Mouse (Mus musculus): ENCODE measurements at regions not wholly inside any gene's neighbourhood (a gene's known extent, or its start where the extent isn't known, plus 50 kb on each side); places are given as distances from the start of the nearest gene placed in this dataset.

GRCm38 (mm10) chr8:89415287-89415686 lies 371.3 kb upstream of the Sall1 start:
- no peaks in the 10 kb centered on the region for H3K36me3 ChIP-seq (ENCODE audit: control insufficient read depth, insufficient read depth, low read length)
- no peak overlapping the region for H3K9ac ChIP-seq (ENCODE audit: low read length)
- H3K27me3 ChIP-seq (ENCODE audit: control insufficient read depth, insufficient read depth, low read length): no peaks in the 10 kb centered on the region
- no peak overlapping the region for H3K4me3 ChIP-seq (ENCODE audit: low read depth, low read length)
- no peak for DNase-seq (ENCODE audit: low spot score)
- no peak overlapping the region for H3K4me2 ChIP-seq (ENCODE audit: low read depth, severe bottlenecking)
- no peak for ATAC-seq (ENCODE audit: insufficient number of reproducible peaks, low FRiP score, low TSS enrichment, low read depth)
- peaks cover 8% of the 10 kb centered on the region; the same call in 1 of the 2 replicates for H3K4me1 ChIP-seq (ENCODE audit: control insufficient read depth, insufficient read depth, low read length)
- WGBS: 84% methylated on average over 2 of the region's 2 CpGs
- H3K27ac ChIP-seq (replicated peaks; ENCODE audit: low read depth, low read length): no peak overlapping the region
- H3K9me3 ChIP-seq (ENCODE audit: control insufficient read depth, low read length): no peaks in the 10 kb centered on the region

- no peaks in the 10 kb centered on the region for H3K27me3 ChIP-seq (ENCODE audit: control insufficient read depth, insufficient read depth, low read length)
These were observed 368.5 kb upstream of the Sall1 start for GRCm38 (mm10) chr8:89412500-89412899.

DNA sequence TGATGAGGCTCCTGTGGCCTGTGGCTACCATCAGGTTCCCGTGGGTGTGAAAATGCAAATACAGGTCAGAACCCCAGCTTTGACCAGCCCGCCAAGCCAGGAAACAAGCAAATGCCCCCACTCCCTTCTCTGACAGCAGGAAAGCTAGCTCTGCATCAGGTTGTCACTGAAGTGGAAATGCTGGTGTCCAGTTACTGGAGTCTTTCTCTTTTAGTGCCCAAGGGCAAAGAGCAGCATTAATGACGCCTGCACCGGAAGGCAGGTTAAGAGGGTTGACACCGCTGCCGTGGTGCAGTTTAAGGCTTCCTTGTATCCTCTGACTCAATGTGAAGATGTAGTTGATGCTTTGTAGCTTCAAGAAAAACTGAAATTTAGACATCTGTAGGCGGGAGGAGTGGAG lies 368.1 kb upstream of the Sall1 start:
- peak; percentile 57 for DNase-seq (ENCODE audit: low spot score)
- H3K27me3 ChIP-seq (ENCODE audit: control insufficient read depth, insufficient read depth, low read length): no peaks in the 10 kb centered on the region
- no peaks in the 10 kb centered on the region for H3K9me3 ChIP-seq (ENCODE audit: control insufficient read depth, low read length)
- H3K4me3 ChIP-seq (ENCODE audit: low read depth, low read length): no peak overlapping the region
- ATAC-seq (ENCODE audit: insufficient number of reproducible peaks, low FRiP score, low TSS enrichment, low read depth): no peak
- no peak overlapping the region for H3K4me2 ChIP-seq (ENCODE audit: low read depth, severe bottlenecking)
- no peak overlapping the region for H3K27ac ChIP-seq (replicated peaks; ENCODE audit: low read depth, low read length)
- peaks cover 8% of the 10 kb centered on the region; the same call in 1 of the 2 replicates for H3K4me1 ChIP-seq (ENCODE audit: control insufficient read depth, insufficient read depth, low read length)
- 7% methylated on average over 7 of the region's 7 CpGs for WGBS
- H3K36me3 ChIP-seq (ENCODE audit: control insufficient read depth, insufficient read depth, low read length): no peaks in the 10 kb centered on the region
- H3K9ac ChIP-seq (ENCODE audit: low read length): no peak overlapping the region

More at GRCm38 (mm10) chr8:89412500-89412899, 368.5 kb upstream of the Sall1 start:
- H3K27ac ChIP-seq (replicated peaks; ENCODE audit: low read depth, low read length): no peak overlapping the region
- H3K4me3 ChIP-seq (ENCODE audit: low read depth, low read length): no peak overlapping the region
- no peaks in the 10 kb centered on the region for H3K36me3 ChIP-seq (ENCODE audit: control insufficient read depth, insufficient read depth, low read length)
- no peaks in the 10 kb centered on the region for H3K9me3 ChIP-seq (ENCODE audit: control insufficient read depth, low read length)
- DNase-seq (ENCODE audit: low spot score) (no peak), ATAC-seq (ENCODE audit: insufficient number of reproducible peaks, low FRiP score, low TSS enrichment, low read depth) (no peak)
- no peak overlapping the region for H3K9ac ChIP-seq (ENCODE audit: low read length)
- 46% methylated on average over 8 of the region's 8 CpGs for WGBS
- no peak overlapping the region for H3K4me2 ChIP-seq (ENCODE audit: low read depth, severe bottlenecking)
- peaks cover 8% of the 10 kb centered on the region; the same call in 1 of the 2 replicates for H3K4me1 ChIP-seq (ENCODE audit: control insufficient read depth, insufficient read depth, low read length)

GRCm38 (mm10) chr8:89406688-89407087 lies 362.7 kb upstream of the Sall1 start:
- Histone ChIP-seq H3K9ac (ENCODE audit: low read length) (no peak overlapping the region), H3K4me3 (ENCODE audit: low read depth, low read length) (no peak overlapping the region), H3K27ac (replicated peaks; ENCODE audit: low read depth, low read length) (no peak overlapping the region), H3K27me3 (ENCODE audit: control insufficient read depth, insufficient read depth, low read length) (no peaks in the 10 kb centered on the region), H3K4me1 (ENCODE audit: control insufficient read depth, insufficient read depth, low read length) (no peaks in the 10 kb centered on the region), H3K4me2 (ENCODE audit: low read depth, severe bottlenecking) (no peak overlapping the region), H3K9me3 (ENCODE audit: control insufficient read depth, low read length) (no peaks in the 10 kb centered on the region), H3K36me3 (ENCODE audit: control insufficient read depth, insufficient read depth, low read length) (no peaks in the 10 kb centered on the region)
- ATAC-seq (ENCODE audit: insufficient number of reproducible peaks, low FRiP score, low TSS enrichment, low read depth) (no peak), DNase-seq (ENCODE audit: low spot score) (no peak)
- 83% methylated on average over 5 of the region's 5 CpGs for WGBS

DNA sequence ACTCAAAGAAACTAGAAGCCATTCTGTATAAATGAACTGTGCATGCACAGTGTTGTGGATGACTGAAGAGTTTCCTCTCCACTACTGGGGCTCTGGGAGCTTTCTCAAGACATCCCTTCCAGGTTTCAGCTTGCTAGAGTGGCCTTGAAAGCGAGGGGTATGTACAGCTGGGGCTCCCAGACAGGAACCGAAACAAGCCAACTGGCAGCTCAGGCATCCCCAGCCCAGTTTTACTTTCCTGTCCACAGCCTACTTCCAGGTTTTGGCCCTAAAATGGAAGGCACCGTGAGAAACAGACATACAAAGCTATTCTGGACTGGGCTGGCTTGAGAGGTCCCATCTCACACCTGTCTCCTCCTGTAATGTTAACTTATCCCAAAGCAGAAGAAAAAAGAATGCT lies 360.3 kb upstream of the Sall1 start:
- Histone ChIP-seq H3K27me3 (ENCODE audit: control insufficient read depth, insufficient read depth, low read length) (no peaks in the 10 kb centered on the region), H3K9ac (ENCODE audit: low read length) (no peak overlapping the region), H3K27ac (replicated peaks; ENCODE audit: low read depth, low read length) (no peak overlapping the region), H3K4me2 (ENCODE audit: low read depth, severe bottlenecking) (no peak overlapping the region), H3K9me3 (ENCODE audit: control insufficient read depth, low read length) (no peaks in the 10 kb centered on the region), H3K4me3 (ENCODE audit: low read depth, low read length) (no peak overlapping the region), H3K4me1 (ENCODE audit: control insufficient read depth, insufficient read depth, low read length) (no peaks in the 10 kb centered on the region), H3K36me3 (ENCODE audit: control insufficient read depth, insufficient read depth, low read length) (no peaks in the 10 kb centered on the region)
- 81% methylated on average over 3 of the region's 3 CpGs for WGBS
- DNase-seq (ENCODE audit: low spot score) (no peak), ATAC-seq (ENCODE audit: insufficient number of reproducible peaks, low FRiP score, low TSS enrichment, low read depth) (no peak)

GRCm38 (mm10) chr8:89396673-89397072 lies 352.7 kb upstream of the Sall1 start:
- no peaks in the 10 kb centered on the region for H3K4me1 ChIP-seq (ENCODE audit: control insufficient read depth, insufficient read depth, low read length)

GRCm38 (mm10) chr8:89392749-89393148 lies 348.8 kb upstream of the Sall1 start:
- H3K9ac ChIP-seq (ENCODE audit: low read length): no peak overlapping the region
- no peaks in the 10 kb centered on the region for H3K9me3 ChIP-seq (ENCODE audit: control insufficient read depth, low read length)
- H3K4me1 ChIP-seq (ENCODE audit: control insufficient read depth, insufficient read depth, low read length): peaks cover 6% of the 10 kb centered on the region
- DNase-seq (ENCODE audit: low spot score) (no peak), ATAC-seq (ENCODE audit: insufficient number of reproducible peaks, low FRiP score, low TSS enrichment, low read depth) (no peak)
- no peak overlapping the region for H3K4me3 ChIP-seq (ENCODE audit: low read depth, low read length)
- no peaks in the 10 kb centered on the region for H3K36me3 ChIP-seq (ENCODE audit: control insufficient read depth, insufficient read depth, low read length)
- H3K27ac ChIP-seq (replicated peaks; ENCODE audit: low read depth, low read length): no peak overlapping the region
- H3K27me3 ChIP-seq (ENCODE audit: control insufficient read depth, insufficient read depth, low read length): no peaks in the 10 kb centered on the region
- WGBS: 79% methylated on average over 6 of the region's 6 CpGs
- no peak overlapping the region for H3K4me2 ChIP-seq (ENCODE audit: low read depth, severe bottlenecking)

More at GRCm38 (mm10) chr8:89396673-89397072, 352.7 kb upstream of the Sall1 start:
- no peaks in the 10 kb centered on the region for H3K27me3 ChIP-seq (ENCODE audit: control insufficient read depth, insufficient read depth, low read length)
- H3K9me3 ChIP-seq (ENCODE audit: control insufficient read depth, low read length): no peaks in the 10 kb centered on the region
- no peaks in the 10 kb centered on the region for H3K36me3 ChIP-seq (ENCODE audit: control insufficient read depth, insufficient read depth, low read length)
- H3K9ac ChIP-seq (ENCODE audit: low read length): no peak overlapping the region
- ATAC-seq (ENCODE audit: insufficient number of reproducible peaks, low FRiP score, low TSS enrichment, low read depth) (no peak), DNase-seq (ENCODE audit: low spot score) (no peak)
- H3K27ac ChIP-seq (replicated peaks; ENCODE audit: low read depth, low read length): no peak overlapping the region
- H3K4me3 ChIP-seq (ENCODE audit: low read depth, low read length): no peak overlapping the region
- H3K4me2 ChIP-seq (ENCODE audit: low read depth, severe bottlenecking): no peak overlapping the region

- DNase-seq (ENCODE audit: low spot score) (peak; percentile 50), ATAC-seq (ENCODE audit: insufficient number of reproducible peaks, low FRiP score, low TSS enrichment, low read depth) (no peak; the same call in 1 of the 2 replicates)
- Histone ChIP-seq H3K4me3 (ENCODE audit: low read depth, low read length) (no peak overlapping the region), H3K9me3 (ENCODE audit: control insufficient read depth, low read length) (no peaks in the 10 kb centered on the region), H3K4me2 (ENCODE audit: low read depth, severe bottlenecking) (0 out of 2 replicates have a peak overlapping the region, but pooled peaks have one; percentile 3), H3K9ac (ENCODE audit: low read length) (no peak overlapping the region), H3K4me1 (ENCODE audit: control insufficient read depth, insufficient read depth, low read length) (peaks cover 19% of the 10 kb centered on the region), H3K27ac (replicated peaks; ENCODE audit: low read depth, low read length) (no peak overlapping the region), H3K36me3 (ENCODE audit: control insufficient read depth, insufficient read depth, low read length) (no peaks in the 10 kb centered on the region), H3K27me3 (ENCODE audit: control insufficient read depth, insufficient read depth, low read length) (no peaks in the 10 kb centered on the region)
- 5% methylated on average over 6 of the region's 6 CpGs for WGBS
These were observed 344.8 kb upstream of the Sall1 start for GRCm38 (mm10) chr8:89388761-89389160.

GRCm38 (mm10) chr8:89387295-89387694 lies 343.3 kb upstream of the Sall1 start:
- Histone ChIP-seq H3K27me3 (ENCODE audit: control insufficient read depth, insufficient read depth, low read length) (no peaks in the 10 kb centered on the region), H3K9ac (ENCODE audit: low read length) (no peak overlapping the region), H3K4me1 (ENCODE audit: control insufficient read depth, insufficient read depth, low read length) (peaks cover 32% of the 10 kb centered on the region), H3K4me3 (ENCODE audit: low read depth, low read length) (no peak overlapping the region), H3K27ac (replicated peaks; ENCODE audit: low read depth, low read length) (no peak overlapping the region), H3K9me3 (ENCODE audit: control insufficient read depth, low read length) (no peaks in the 10 kb centered on the region), H3K36me3 (ENCODE audit: control insufficient read depth, insufficient read depth, low read length) (no peaks in the 10 kb centered on the region), H3K4me2 (ENCODE audit: low read depth, severe bottlenecking) (no peak overlapping the region)
- ATAC-seq (ENCODE audit: insufficient number of reproducible peaks, low FRiP score, low TSS enrichment, low read depth): no peak
- DNase-seq (ENCODE audit: low spot score): no peak
- WGBS: 23% methylated on average over 8 of the region's 8 CpGs
